Mouse (Mus musculus) v-Abl transformed pro-B cells (cell line): ENCODE results near the gene Isg20l2.

Source experiments
- in situ Hi-C, 2 experiments: fragments of 400-800 bp; cut with MboI; formaldehyde crosslinking; loops; one replicate each; pipeline ENCODE4 v1.15.1; 2025; ENCODE audit not compliant: unreplicated experiment in 2 of 2

Gene Isg20l2

GRCm38 (mm10) chr3:87988068-87988467 is 58.0 kb downstream of the Isg20l2 start:
- in situ Hi-C loops, result loop anchor here in 1 of 2 experiments (10.0 kb wide), 1 partner anchor 53 kb away; the partner anchor contains the start of genes Isg20l2 and Rrnad1

GRCm38 (mm10) chr3:87989935-87990334 is 59.8 kb downstream of the Isg20l2 start:
- in situ Hi-C loops, result loop anchor here in 1 of 2 experiments (10.0 kb wide), 1 partner anchor 55 kb away; the partner anchor contains the start of genes Isg20l2 and Rrnad1
